Mouse (Mus musculus): Measurements from ENCODE around the gene Fryl.

GRCm38 (mm10) chr5:73257096-73257495, 677 bp upstream of the Fryl start:
- TF ChIP-seq GATA1 (IDR thresholded peaks at IDR 0.05; ENCODE audit: borderline replicate concordance, low read length) = no peak
- TF ChIP-seq FLI1 (IDR thresholded peaks at IDR 0.05; ENCODE audit: low read length) = no peak
